Mouse (Mus musculus) spleen, adult 2 months (tissue): ENCODE results near the gene Zbtb46.

Experiments
- CTCF ChIP-seq: fragments of 200-500 bp; IDR thresholded peaks from 2 replicates; pipeline ENCODE4 v1.5.1; 2011; ENCODE audit warnings: mild to moderate bottlenecking, inconsistent platforms; ENCODE audit not compliant: insufficient read depth, insufficient read length, insufficient replicate concordance; ENCODE audit errors: extremely low read depth
- POLR2A ChIP-seq: fragments of 200-500 bp; IDR thresholded peaks from 2 replicates; pipeline ENCODE4 v1.6.1; 2011; ENCODE audit warnings: low read depth, low read length, inconsistent platforms

DNA sequence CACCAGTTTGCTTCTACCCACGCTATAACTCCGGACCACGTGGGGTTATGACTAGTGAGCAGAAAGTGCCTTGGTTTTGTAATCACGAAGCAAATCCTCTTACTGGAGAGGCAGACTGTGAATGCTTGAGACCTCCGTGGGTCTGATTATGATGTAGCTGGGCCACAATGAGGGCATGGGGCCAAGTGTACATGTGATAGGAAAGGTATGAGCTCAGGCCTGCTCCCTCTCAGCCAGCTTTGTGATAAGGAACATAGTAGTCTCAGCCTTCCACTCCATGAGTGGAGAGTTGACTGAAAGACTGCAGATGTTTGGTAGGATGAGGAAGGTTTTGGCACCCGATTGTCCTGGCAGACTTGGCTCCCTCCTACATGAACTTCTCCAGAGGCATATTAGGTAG, 116.5 kb downstream of the Zbtb46 start:
- TF ChIP-seq CTCF (no peak), POLR2A (no peak)
